Mouse (Mus musculus) small intestine, adult 2 months (tissue): Measurements from ENCODE around the gene Timp4.

ENCODE experiments used
- CTCF ChIP-seq: fragments of 200-500 bp; IDR thresholded peaks from 2 replicates; pipeline ENCODE4 v1.5.1; 2012; ENCODE audit warnings: low read depth, mild to moderate bottlenecking, control low read depth, inconsistent platforms, low read length, moderate library complexity, mixed read lengths; ENCODE audit not compliant: insufficient replicate concordance, insufficient read length; ENCODE audit errors: extremely low read depth
- POLR2A ChIP-seq: fragments of 200-500 bp; IDR thresholded peaks from 2 replicates; pipeline ENCODE4 v1.6.1; 2012; ENCODE audit warnings: low read depth, mild to moderate bottlenecking, control low read depth, inconsistent platforms, low read length, moderate library complexity

GRCm38 (mm10) chr6:115288223-115288622 is 36.2 kb upstream of the Timp4 start:
- TF ChIP-seq POLR2A (no peak), CTCF (no peak)
